Mouse (Mus musculus): ENCODE measurements around the gene Hdhd3. TPM values are rescaled to one million over a fixed set of nuclear protein-coding genes. Genes with fewer than 3 reads are reported as not detected.

Hdhd3 gene
- polyA plus RNA-seq, 1 experiment from 2014 or later: 14.1 TPM

GRCm38 (mm10) chr4:62459081-62459480, 44.2 kb downstream of the Hdhd3 start:
- Histone ChIP-seq H3K4me1 (replicated peaks) (no peaks in the 10 kb centered on the region), H3K9me3 (no peaks in the 10 kb centered on the region), H3K27me3 (ENCODE audit: insufficient read depth, poor library complexity, severe bottlenecking) (no peaks in the 10 kb centered on the region), H3K4me3 (no peak overlapping the region), H3K27ac (no peak overlapping the region), H3K36me3 (peaks cover 24% of the 10 kb centered on the region)
- WGBS: 92% methylated on average over 3 of the region's 3 CpGs
- no peak for DNase-seq (ENCODE audit: low spot score)

- no peak overlapping the region for H3K4me3 ChIP-seq
- 0 out of 2 replicates have a peak, but pooled peaks cover 10% of the 10 kb centered on the region for H3K36me3 ChIP-seq
- H3K4me1 ChIP-seq (replicated peaks): no peaks in the 10 kb centered on the region
- no peaks in the 10 kb centered on the region for H3K27me3 ChIP-seq (ENCODE audit: insufficient read depth, poor library complexity, severe bottlenecking)
- H3K27ac ChIP-seq: no peak overlapping the region
- peak; percentile 39 for DNase-seq (ENCODE audit: low spot score)
- WGBS: 65% methylated on average over 5 of the region's 5 CpGs
- no peaks in the 10 kb centered on the region for H3K9me3 ChIP-seq
Observed at GRCm38 (mm10) chr4:62454995-62455394, 48.3 kb downstream of the Hdhd3 start.

Other genes with a start within 250 kb of the Hdhd3 start
- 15.1 and 15.4 TPM in 2 replicates for gene Slc31a2, start 240.9 kb downstream of the Hdhd3 start, polyA plus RNA-seq (2016; fragmentation: Nextera tagmentation; extraction: Ambion mirVana)
- 20.3 and 21.8 TPM in 2 replicates for gene Fkbp15, start 142.9 kb downstream of the Hdhd3 start, polyA plus RNA-seq (2016; fragmentation: Nextera tagmentation; extraction: Ambion mirVana)
- 48.5 and 53.9 TPM in 2 replicates for gene Slc31a1, start 142.7 kb downstream of the Hdhd3 start, polyA plus RNA-seq (2016; fragmentation: Nextera tagmentation; extraction: Ambion mirVana)
- gene Cdc26, start 94.8 kb downstream of the Hdhd3 start, polyA plus RNA-seq (2016; fragmentation: Nextera tagmentation; extraction: Ambion mirVana): 176 and 179 TPM in 2 replicates
- 26.8 and 35.2 TPM in 2 replicates for gene Prpf4, start 94.7 kb downstream of the Hdhd3 start, polyA plus RNA-seq (2016; fragmentation: Nextera tagmentation; extraction: Ambion mirVana)
- not detected in 2 replicates for gene Rnf183, start 68.2 kb downstream of the Hdhd3 start, polyA plus RNA-seq (2016; fragmentation: Nextera tagmentation; extraction: Ambion mirVana)
- 9.8 and 10.0 TPM in 2 replicates for gene Wdr31, start 32.6 kb downstream of the Hdhd3 start, polyA plus RNA-seq (2016; fragmentation: Nextera tagmentation; extraction: Ambion mirVana)
- gene Bspry, start 23.4 kb downstream of the Hdhd3 start, polyA plus RNA-seq (2016; fragmentation: Nextera tagmentation; extraction: Ambion mirVana): 0.78 and 1.9 TPM in 2 replicates
- gene Alad, start 16.5 kb upstream of the Hdhd3 start, polyA plus RNA-seq (2016; fragmentation: Nextera tagmentation; extraction: Ambion mirVana): 114 and 123 TPM in 2 replicates
- gene Pole3, start 21.6 kb upstream of the Hdhd3 start, polyA plus RNA-seq (2016; fragmentation: Nextera tagmentation; extraction: Ambion mirVana): 124 and 125 TPM in 2 replicates
- 1.2 and 1.5 TPM in 2 replicates for gene 4933430I17Rik, start 21.9 kb upstream of the Hdhd3 start, polyA plus RNA-seq (2016; fragmentation: Nextera tagmentation; extraction: Ambion mirVana)
- gene Rgs3, start 56.4 kb upstream of the Hdhd3 start, polyA plus RNA-seq (2016; fragmentation: Nextera tagmentation; extraction: Ambion mirVana): 36.2 and 48.6 TPM in 2 replicates